Mouse (Mus musculus) limb, embryonic 15.5 days (tissue): ENCODE data around the gene Mrps23. TPM values are rescaled to one million over a fixed set of nuclear protein-coding genes. Genes with fewer than 3 reads are reported as not detected.
A peak's percentile ranks its signal among the peaks of the same experiment; 100 is the strongest.

ENCODE experiments used
- ATAC-seq: fragments of 200-750 bp; cut with Nextera tagmentation; 2 replicates; pipeline ENCODE4 v1.8.0; 2017; ENCODE audit warnings: low read depth, moderate TSS enrichment; ENCODE audit not compliant: insufficient number of reproducible peaks, low FRiP score, low TSS enrichment
- H3K27ac ChIP-seq: fragments of 300-500 bp; sonication (generic); 2 replicates; pipeline ENCODE4 v1.5.1; 2015; ENCODE audit warnings: moderate library complexity, mild to moderate bottlenecking, inconsistent platforms
- H3K27me3 ChIP-seq: fragments of 300-500 bp; sonication (generic); 2 replicates; pipeline ENCODE4 v1.6.1; 2015; ENCODE audit warnings: inconsistent platforms
- H3K36me3 ChIP-seq: fragments of 300-500 bp; sonication (generic); 2 replicates; pipeline ENCODE4 v1.6.1; 2015; ENCODE audit warnings: inconsistent platforms
- H3K4me1 ChIP-seq: fragments of 300-500 bp; sonication (generic); 2 replicates; pipeline ENCODE4 v1.6.1; 2015; ENCODE audit warnings: inconsistent platforms
- H3K4me2 ChIP-seq: fragments of 300-500 bp; sonication (generic); 2 replicates; pipeline ENCODE4 v1.6.1; 2015; ENCODE audit warnings: mild to moderate bottlenecking, inconsistent platforms
- H3K4me3 ChIP-seq: fragments of 300-500 bp; sonication (generic); 2 replicates; pipeline ENCODE4 v1.5.1; 2015; ENCODE audit warnings: mild to moderate bottlenecking, inconsistent platforms
- H3K9ac ChIP-seq: fragments of 300-500 bp; sonication (generic); 2 replicates; pipeline ENCODE4 v1.6.1; 2015; ENCODE audit warnings: inconsistent platforms
- H3K9me3 ChIP-seq: fragments of 300-500 bp; sonication (generic); 2 replicates; pipeline ENCODE4 v1.6.1; 2016; ENCODE audit warnings: inconsistent platforms
- WGBS: fragments of 180-500 bp; shearing (Covaris S2); methylation state at CpG from one replicate; pipeline ENCODE4 v1.1.7; 2015; 5-methylcytosine and 5-hydroxymethylcytosine counted together
- polyA plus RNA-seq: library from polyadenylated mRNA; unstranded; fragments of >200 nt; fragmentation: Nextera tagmentation; extraction: Ambion mirVana; gene quantifications from 2 replicates; pipeline ENCODE4 v1.2.1, GENCODE M21; 2015

The Mrps23 gene
- 52.4 and 53.0 TPM in 2 replicates for polyA plus RNA-seq

GRCm38 (mm10) chr11:88203712-88204532, at the start of gene Mrps23:
Gene Mrps23 (plus strand): TSS chr11:88204388.
- H3K9ac ChIP-seq = peak within 1 kb of the TSS; percentile 84
- H3K4me1 ChIP-seq = peaks cover 15% of the 10 kb centered on the region
- H3K9me3 ChIP-seq = no peaks in the 10 kb centered on the region
- peak; percentile 89 for ATAC-seq
- 0 out of 2 replicates have a peak, but pooled peaks cover 6% of the 10 kb centered on the region for H3K36me3 ChIP-seq
- H3K27me3 ChIP-seq = no peaks in the 10 kb centered on the region
- WGBS = under 1% methylated on average over 51 of the region's 51 CpGs
- peak within 1 kb of the TSS; percentile 94 for H3K27ac ChIP-seq
- H3K4me3 ChIP-seq = peak within 1 kb of the TSS; percentile 87
- peak within 1 kb of the TSS; percentile 81 for H3K4me2 ChIP-seq

- peak overlapping the region; percentile 54; the same call in 1 of the 2 replicates for H3K27ac ChIP-seq
- H3K36me3 ChIP-seq = no peaks in the 10 kb centered on the region; the same call in 1 of the 2 replicates
- no peaks in the 10 kb centered on the region for H3K27me3 ChIP-seq
- WGBS = 60% methylated on average over 8 of the region's 8 CpGs
- H3K9me3 ChIP-seq = no peaks in the 10 kb centered on the region
- ATAC-seq = no peak
- H3K4me3 ChIP-seq = no peak overlapping the region
- peaks cover 75% of the 10 kb centered on the region for H3K4me1 ChIP-seq
- no peak overlapping the region for H3K4me2 ChIP-seq
- H3K9ac ChIP-seq = no peak overlapping the region
Observed at GRCm38 (mm10) chr11:88154500-88154899, 49.7 kb upstream of the Mrps23 start.

- peak overlapping the region; percentile 14; the same call in 1 of the 2 replicates for H3K27ac ChIP-seq
- H3K9ac ChIP-seq = no peak overlapping the region
- no peak overlapping the region for H3K4me2 ChIP-seq
- H3K36me3 ChIP-seq = no peaks in the 10 kb centered on the region; the same call in 1 of the 2 replicates
- ATAC-seq = no peak
- H3K9me3 ChIP-seq = no peaks in the 10 kb centered on the region
- peaks cover 84% of the 10 kb centered on the region for H3K4me1 ChIP-seq
- no peak overlapping the region for H3K4me3 ChIP-seq
- 60% methylated on average over 3 of the region's 3 CpGs for WGBS
- no peaks in the 10 kb centered on the region for H3K27me3 ChIP-seq
Observed at GRCm38 (mm10) chr11:88155451-88155850, 48.7 kb upstream of the Mrps23 start.

- H3K36me3 ChIP-seq = no peaks in the 10 kb centered on the region; the same call in 1 of the 2 replicates
- no peak for ATAC-seq
- peak overlapping the region; percentile 14; the same call in 1 of the 2 replicates for H3K27ac ChIP-seq
- 52% methylated on average over 8 of the region's 8 CpGs for WGBS
- peaks cover 87% of the 10 kb centered on the region for H3K4me1 ChIP-seq
- no peaks in the 10 kb centered on the region for H3K9me3 ChIP-seq
- H3K4me3 ChIP-seq = no peak overlapping the region
- no peaks in the 10 kb centered on the region for H3K27me3 ChIP-seq
- H3K9ac ChIP-seq = no peak overlapping the region
- H3K4me2 ChIP-seq = no peak overlapping the region
Observed at GRCm38 (mm10) chr11:88155998-88156397, 48.2 kb upstream of the Mrps23 start.

- Histone ChIP-seq H3K4me1 (peaks cover 87% of the 10 kb centered on the region), H3K27ac (0 out of 2 replicates have a peak overlapping the region, but pooled peaks have one; percentile 27), H3K27me3 (no peaks in the 10 kb centered on the region), H3K9me3 (no peaks in the 10 kb centered on the region), H3K4me3 (no peak overlapping the region), H3K4me2 (no peak overlapping the region), H3K36me3 (no peaks in the 10 kb centered on the region; the same call in 1 of the 2 replicates), H3K9ac (no peak overlapping the region)
- ATAC-seq = no peak
- 36% methylated on average over 2 of the region's 2 CpGs for WGBS
Observed at GRCm38 (mm10) chr11:88156403-88156802, 47.8 kb upstream of the Mrps23 start.

- no peak overlapping the region for H3K4me3 ChIP-seq
- WGBS = 57% methylated on average over 5 of the region's 5 CpGs
- no peak for ATAC-seq
- H3K9ac ChIP-seq = no peak overlapping the region
- H3K9me3 ChIP-seq = no peaks in the 10 kb centered on the region
- H3K27ac ChIP-seq = peak overlapping the region; percentile 65
- no peaks in the 10 kb centered on the region; the same call in 1 of the 2 replicates for H3K36me3 ChIP-seq
- no peak overlapping the region for H3K4me2 ChIP-seq
- no peaks in the 10 kb centered on the region for H3K27me3 ChIP-seq
- H3K4me1 ChIP-seq = peaks cover 78% of the 10 kb centered on the region
Observed at GRCm38 (mm10) chr11:88158842-88159246, 45.3 kb upstream of the Mrps23 start.

- ATAC-seq = no peak
- Histone ChIP-seq H3K4me1 (peaks cover 75% of the 10 kb centered on the region), H3K9ac (no peak overlapping the region), H3K27ac (peak overlapping the region; percentile 65), H3K36me3 (no peaks in the 10 kb centered on the region; the same call in 1 of the 2 replicates), H3K4me2 (no peak overlapping the region; the same call in 1 of the 2 replicates), H3K4me3 (no peak overlapping the region), H3K9me3 (no peaks in the 10 kb centered on the region), H3K27me3 (no peaks in the 10 kb centered on the region)
- 59% methylated on average over 11 of the region's 11 CpGs for WGBS
Observed at GRCm38 (mm10) chr11:88159389-88159788, 44.8 kb upstream of the Mrps23 start.

- no peak overlapping the region for H3K4me2 ChIP-seq
Observed at GRCm38 (mm10) chr11:88160316-88160715, 43.9 kb upstream of the Mrps23 start.

GRCm38 (mm10) chr11:88161051-88161581, 43.1 kb upstream of the Mrps23 start:
- WGBS = 2% methylated on average over 22 of the region's 33 CpGs
- 0 out of 2 replicates have a peak overlapping the region, but pooled peaks have one; percentile 20 for H3K9ac ChIP-seq

More at GRCm38 (mm10) chr11:88160316-88160715, 43.9 kb upstream of the Mrps23 start:
- 43% methylated on average over 5 of the region's 5 CpGs for WGBS
- no peak overlapping the region for H3K4me3 ChIP-seq
- H3K27me3 ChIP-seq = no peaks in the 10 kb centered on the region
- H3K4me1 ChIP-seq = peaks cover 75% of the 10 kb centered on the region
- H3K9ac ChIP-seq = no peak overlapping the region
- no peak for ATAC-seq
- no peaks in the 10 kb centered on the region for H3K9me3 ChIP-seq
- H3K36me3 ChIP-seq = no peaks in the 10 kb centered on the region; the same call in 1 of the 2 replicates
- H3K27ac ChIP-seq = 0 out of 2 replicates have a peak overlapping the region, but pooled peaks have one; percentile 71

GRCm38 (mm10) chr11:88161651-88162362, 42.4 kb upstream of the Mrps23 start:
- Histone ChIP-seq H3K4me1 (peaks cover 73% of the 10 kb centered on the region), H3K9ac (no peak overlapping the region), H3K27ac (peak overlapping the region; percentile 44), H3K9me3 (no peaks in the 10 kb centered on the region), H3K4me2 (peak overlapping the region; percentile 72), H3K4me3 (peak overlapping the region; percentile 35), H3K27me3 (no peaks in the 10 kb centered on the region), H3K36me3 (no peaks in the 10 kb centered on the region; the same call in 1 of the 2 replicates)
- ATAC-seq = no peak
- 10% methylated on average over 13 of the region's 15 CpGs for WGBS

More at GRCm38 (mm10) chr11:88161051-88161581, 43.1 kb upstream of the Mrps23 start:
- peak overlapping the region; percentile 71 for H3K27ac ChIP-seq
- no peaks in the 10 kb centered on the region for H3K9me3 ChIP-seq
- H3K4me2 ChIP-seq = peak overlapping the region; percentile 72
- H3K27me3 ChIP-seq = no peaks in the 10 kb centered on the region
- ATAC-seq = peak; percentile 20; the same call in 1 of the 2 replicates
- peaks cover 75% of the 10 kb centered on the region for H3K4me1 ChIP-seq
- H3K4me3 ChIP-seq = peak overlapping the region; percentile 35
- H3K36me3 ChIP-seq = no peaks in the 10 kb centered on the region; the same call in 1 of the 2 replicates

GRCm38 (mm10) chr11:88162740-88163139, 41.4 kb upstream of the Mrps23 start:
- ATAC-seq = no peak
- Histone ChIP-seq H3K27ac (no peak overlapping the region), H3K27me3 (no peaks in the 10 kb centered on the region), H3K4me1 (peaks cover 70% of the 10 kb centered on the region), H3K4me2 (no peak overlapping the region), H3K36me3 (no peaks in the 10 kb centered on the region), H3K9me3 (no peaks in the 10 kb centered on the region), H3K9ac (no peak overlapping the region), H3K4me3 (no peak overlapping the region)
- WGBS = 59% methylated on average over 4 of the region's 4 CpGs
